Mouse (Mus musculus): Measurements from ENCODE around the gene Patl1.
"Not testable (repeated sequence)": the region's sequence is repeated elsewhere in the genome, so short reads cannot be mapped to it uniquely, and the experiment has no call there.

Gene Patl1

GRCm38 (mm10) chr19:11912037-11912532 is at the start of gene Patl1:
Gene Patl1, plus strand, starts transcription at chr19:11912399.
- peak; percentile 95 for DNase-seq (ENCODE audit: low read depth)

GRCm38 (mm10) chr19:11867837-11868236 is 44.4 kb upstream of the Patl1 start:
- DNase-seq (ENCODE audit: low read depth): no peak

- DNase-seq (ENCODE audit: low read depth): no peak
Observed at GRCm38 (mm10) chr19:11875006-11875405, 37.2 kb upstream of the Patl1 start, which contains the start of gene Olfr1419. Gene Olfr1419, minus strand, starts transcription at chr19:11875106.

- not testable (repeated sequence) for DNase-seq (ENCODE audit: low read depth)
Observed at GRCm38 (mm10) chr19:11878404-11878803, 33.8 kb upstream of the Patl1 start.

GRCm38 (mm10) chr19:11886265-11886664 is 25.9 kb upstream of the Patl1 start, which contains the start of gene Olfr1420:
Gene Olfr1420, plus strand, starts transcription at chr19:11886565.
- no peak for DNase-seq (ENCODE audit: low read depth)

- no peak for DNase-seq (ENCODE audit: low read depth)
Observed at GRCm38 (mm10) chr19:11911021-11911420, 1.2 kb upstream of the Patl1 start.

- no peak for DNase-seq (ENCODE audit: low read depth)
Observed at GRCm38 (mm10) chr19:11911603-11912002, 596 bp upstream of the Patl1 start.

- no peak for DNase-seq (ENCODE audit: low read depth)
Observed at GRCm38 (mm10) chr19:11912533-11913121, 428 bp downstream of the Patl1 start.

GRCm38 (mm10) chr19:11915804-11916203 is 3.6 kb downstream of the Patl1 start:
- DNase-seq (ENCODE audit: low read depth): no peak

- DNase-seq (ENCODE audit: low read depth): no peak
Observed at GRCm38 (mm10) chr19:11922068-11922467, 9.9 kb downstream of the Patl1 start.

- DNase-seq (ENCODE audit: low read depth): not testable (repeated sequence)
Observed at GRCm38 (mm10) chr19:11922515-11922914, 10.3 kb downstream of the Patl1 start.

GRCm38 (mm10) chr19:11926380-11926779 is 14.2 kb downstream of the Patl1 start:
- no peak for DNase-seq (ENCODE audit: low read depth)

- DNase-seq (ENCODE audit: low read depth): peak; percentile 74
Observed at GRCm38 (mm10) chr19:11928025-11928748, 16.0 kb downstream of the Patl1 start.

GRCm38 (mm10) chr19:11946460-11946859 is 34.3 kb downstream of the Patl1 start:
- not testable (repeated sequence) for DNase-seq (ENCODE audit: low read depth)

- no peak for DNase-seq (ENCODE audit: low read depth)
Observed at GRCm38 (mm10) chr19:11949878-11950277, 37.7 kb downstream of the Patl1 start.

GRCm38 (mm10) chr19:11950747-11951146 is 38.5 kb downstream of the Patl1 start:
- no peak for DNase-seq (ENCODE audit: low read depth)

GRCm38 (mm10) chr19:11954206-11954605 is 42.0 kb downstream of the Patl1 start:
- no peak for DNase-seq (ENCODE audit: low read depth)

GRCm38 (mm10) chr19:11956636-11957035 is 44.4 kb downstream of the Patl1 start:
- DNase-seq (ENCODE audit: low read depth): no peak

GRCm38 (mm10) chr19:11957396-11957795 is 45.2 kb downstream of the Patl1 start:
- DNase-seq (ENCODE audit: low read depth): no peak

- DNase-seq (ENCODE audit: low read depth): no peak
Observed at GRCm38 (mm10) chr19:11957846-11958245, 45.6 kb downstream of the Patl1 start.

- no peak for DNase-seq (ENCODE audit: low read depth)
Observed at GRCm38 (mm10) chr19:11964266-11964665, 52.1 kb downstream of the Patl1 start.

- peak; percentile 100 for DNase-seq (ENCODE audit: low read depth)
Observed at GRCm38 (mm10) chr19:11965023-11965942, 53.1 kb downstream of the Patl1 start, which contains the start of gene Osbp. Gene Osbp, plus strand, starts transcription at chr19:11965941.
